Mouse (Mus musculus): ENCODE data around the gene Hecw1.

GRCm38 (mm10) chr13:14177989-14178388 is 345.0 kb downstream of the Hecw1 start:
- TF ChIP-seq CTCF (IDR thresholded peaks at IDR 0.05; ENCODE audit: borderline replicate concordance, insufficient read depth, low read depth, low read length) (no peak), POLR2A (IDR thresholded peaks at IDR 0.05; ENCODE audit: borderline replicate concordance, insufficient read depth, low read length) (no peak)

Measured in cerebellum, adult 2 months (tissue).